Comparison of ENCODE assay signal across 25 mouse cellular contexts in genomic region chr1:121531439-121531838, GRCm38 (mm10). TPM values are rescaled to one million over a fixed set of nuclear protein-coding genes. Genes with fewer than 3 reads are reported as not detected.
A peak's percentile ranks its signal among the peaks of the same experiment; 100 is the strongest.
DNase-seq lines count a peak whose midpoint lies in the region; ATAC-seq and TF ChIP-seq lines count a peak whose summit lies in the region.
"Had no signal": no experiment of that assay in that cellular context is flagged by ENCODE, and none has a peak within 500 bp of the region (broad histone marks: within the 10 kb centered on the region; RNA-seq: fewer than 3 reads in every experiment).

No protein-coding gene starts in this region.

- 0 out of 2 replicates have a peak, but pooled peaks have one; percentile 9 for ATAC-seq in midbrain, embryonic 16.5 days
- no peak for ATAC-seq in midbrain, embryonic 14.5 days (ENCODE audit: low FRiP score, low TSS enrichment)
- no peak for ATAC-seq in liver, postnatal 0 days
- ATAC-seq: activated CD4-positive, CD25-positive, alpha-beta regulatory T cell, adult 4 months; CD4-positive, CD25-positive, alpha-beta regulatory T cell, adult 4 months; Patski had no signal

- no peaks in the 10 kb centered on the region for H3K79me2 ChIP-seq in MEL (ENCODE audit: control insufficient read depth, insufficient read depth, low read length, poor library complexity)

- no peak for TF ChIP-seq POLR2A in MEL (IDR thresholded peaks at IDR 0.05; ENCODE audit: control insufficient read depth in 1 of 2, insufficient read depth in 1 of 2, low read depth in 1 of 2, low read length in 2 of 2, poor library complexity in 1 of 2)

- H3K27ac ChIP-seq in midbrain, embryonic 16.5 days (ENCODE audit: low read length) = no peak overlapping the region
- H3K27ac ChIP-seq in midbrain, embryonic 14.5 days (replicated peaks; ENCODE audit: low read depth, low read length) = no peak overlapping the region
- no peak overlapping the region for H3K27ac ChIP-seq in MEL (ENCODE audit: control insufficient read depth, low read depth, low read length)
- H3K27ac ChIP-seq in liver, postnatal 0 days (ENCODE audit: low read depth) = no peak overlapping the region

- TF ChIP-seq EP300 in MEL (IDR thresholded peaks at IDR 0.05; ENCODE audit: low read depth in 1 of 2, low read length in 2 of 2) = peak in 1 of 2 experiments; percentile 63; a peak in 1 of 4 replicates
- no peak for TF ChIP-seq EP300 in liver, postnatal 0 days (IDR thresholded peaks at IDR 0.05; ENCODE audit: low read depth)

- WGBS in midbrain, embryonic 16.5 days = 75% methylated on average over 7 of the region's 7 CpGs
- WGBS in midbrain, embryonic 14.5 days = 74% methylated on average over 7 of the region's 7 CpGs
- WGBS in liver, postnatal 0 days (ENCODE audit: insufficient replicate concordance) = 49% methylated on average over 7 of the region's 7 CpGs

- TF ChIP-seq RAD21 in MEL (IDR thresholded peaks at IDR 0.05; ENCODE audit: low read depth, low read length) = no peak

- no peak overlapping the region for H3K4me2 ChIP-seq in midbrain, embryonic 16.5 days (ENCODE audit: low read length)
- H3K4me2 ChIP-seq in midbrain, embryonic 14.5 days (ENCODE audit: low read length) = no peak overlapping the region
- H3K4me2 ChIP-seq in liver, postnatal 0 days (ENCODE audit: low read depth, low read length) = no peak overlapping the region

- no peaks in the 10 kb centered on the region for H3K36me3 ChIP-seq in midbrain, embryonic 16.5 days (ENCODE audit: control insufficient read depth, insufficient read depth, low read length)
- H3K36me3 ChIP-seq in midbrain, embryonic 14.5 days (ENCODE audit: control insufficient read depth, insufficient read depth, low read length) = no peaks in the 10 kb centered on the region
- peaks cover 0 to 2% of the 10 kb centered on the region in 2 experiments; a peak in 1 of 4 replicates for H3K36me3 ChIP-seq in MEL (ENCODE audit: control insufficient read depth in 1 of 2, insufficient read depth in 2 of 2, low read length in 2 of 2)
- no peaks in the 10 kb centered on the region for H3K36me3 ChIP-seq in liver, postnatal 0 days (replicated peaks; ENCODE audit: insufficient read depth, low read length)
- H3K36me3 ChIP-seq: G1E had no signal

- peaks cover 3% of the 10 kb centered on the region; the same call in 1 of the 2 replicates for H3K4me1 ChIP-seq in midbrain, embryonic 16.5 days (ENCODE audit: control insufficient read depth, insufficient read depth, low read length)
- H3K4me1 ChIP-seq in midbrain, embryonic 14.5 days (ENCODE audit: control insufficient read depth, insufficient read depth, low read length) = peaks cover 12% of the 10 kb centered on the region
- H3K4me1 ChIP-seq in MEL (ENCODE audit: control insufficient read depth in 1 of 2, insufficient read depth in 2 of 2, low read length in 2 of 2) = no peaks in the 10 kb centered on the region
- no peaks in the 10 kb centered on the region for H3K4me1 ChIP-seq in liver, postnatal 0 days (ENCODE audit: insufficient read depth)

- peak; percentile 53 for DNase-seq in heart, adult 11 months
- no peak for DNase-seq in heart, adult 18-20 months
- no peak for DNase-seq in midbrain, embryonic 14.5 days
- peak; percentile 21 for DNase-seq in MEL (ENCODE audit: low read depth, low spot score)
- DNase-seq in liver, postnatal 0 days = no peak
- DNase-seq: adrenal gland, adult 2 months; adrenal gland, adult 8-10 months; adrenal gland, postnatal 10 days; adrenal gland, postnatal 14 days; adrenal gland, postnatal 25 days; adrenal gland, postnatal 36 days; B cell, adult 2 months; cerebellum, adult 11 months; cerebellum, adult 11-12 months; cerebellum, adult 18-20 months; cerebellum, adult 2 months had no signal

- H3K27me3 ChIP-seq in midbrain, embryonic 16.5 days (ENCODE audit: control insufficient read depth, insufficient read depth, low read depth, low read length) = peaks cover 21% of the 10 kb centered on the region
- H3K27me3 ChIP-seq in midbrain, embryonic 14.5 days (ENCODE audit: control insufficient read depth, insufficient read depth, low read length) = peaks cover 20% of the 10 kb centered on the region
- H3K27me3 ChIP-seq in MEL (ENCODE audit: control insufficient read depth in 1 of 2, insufficient read depth in 2 of 2, low read length in 2 of 2) = peaks cover 0 to 2% of the 10 kb centered on the region in 2 experiments; a peak in 2 of 4 replicates
- peaks cover 14% of the 10 kb centered on the region for H3K27me3 ChIP-seq in liver, postnatal 0 days (ENCODE audit: insufficient read depth, low read length)
- H3K27me3 ChIP-seq: CH12.LX had no signal

- H3K9me3 ChIP-seq in midbrain, embryonic 16.5 days (replicated peaks; ENCODE audit: control insufficient read depth, low read length, poor library complexity, severe bottlenecking) = no peaks in the 10 kb centered on the region
- no peaks in the 10 kb centered on the region for H3K9me3 ChIP-seq in midbrain, embryonic 14.5 days (ENCODE audit: control insufficient read depth, low read length)
- H3K9me3 ChIP-seq in MEL (replicated peaks; ENCODE audit: insufficient read depth, low read length) = no peaks in the 10 kb centered on the region
- H3K9me3 ChIP-seq in liver, postnatal 0 days (ENCODE audit: low read length) = no peaks in the 10 kb centered on the region

- no peak overlapping the region for H3K9ac ChIP-seq in midbrain, embryonic 16.5 days (ENCODE audit: low read depth, low read length)
- no peak overlapping the region for H3K9ac ChIP-seq in midbrain, embryonic 14.5 days (replicated peaks; ENCODE audit: low read length)
- H3K9ac ChIP-seq in MEL (ENCODE audit: control insufficient read depth, low read depth, low read length, poor library complexity, severe bottlenecking) = no peak overlapping the region
- H3K9ac ChIP-seq in liver, postnatal 0 days (replicated peaks) = no peak overlapping the region

- H3K4me3 ChIP-seq in midbrain, embryonic 16.5 days (ENCODE audit: low read depth, low read length) = no peak overlapping the region
- H3K4me3 ChIP-seq in midbrain, embryonic 14.5 days (replicated peaks; ENCODE audit: low read depth, low read length) = no peak overlapping the region
- no peak overlapping the region for H3K4me3 ChIP-seq in MEL (ENCODE audit: control insufficient read depth in 1 of 2, insufficient read depth in 1 of 2, low read depth in 2 of 2, low read length in 2 of 2)
- no peak overlapping the region for H3K4me3 ChIP-seq in liver, postnatal 0 days (ENCODE audit: low read depth, low read length)

- TF ChIP-seq CTCF in MEL (IDR thresholded peaks at IDR 0.05 in 2 of 3, conservative IDR thresholded peaks at IDR 0.05 in 1 of 3; ENCODE audit: control insufficient read depth in 1 of 3, insufficient read depth in 1 of 3, low read depth in 2 of 3, low read length in 3 of 3, poor library complexity in 1 of 3, severe bottlenecking in 1 of 3) = peak in 1 of 3 experiments; percentile 14; a peak in 1 of 6 replicates
- no peak for TF ChIP-seq CTCF in liver, postnatal 0 days (IDR thresholded peaks at IDR 0.05; ENCODE audit: low read depth)

TF ChIP-seq in MEL, 35 proteins besides CTCF, POLR2A, EP300 and RAD21 (continues in another document):
- TF ChIP-seq POLR2AphosphoS2 (IDR thresholded peaks at IDR 0.05; ENCODE audit: low read length) = no peak
- no peak for TF ChIP-seq UBTF (IDR thresholded peaks at IDR 0.05; ENCODE audit: borderline replicate concordance, insufficient read depth, low read depth, low read length)
- TF ChIP-seq USF2 (IDR thresholded peaks at IDR 0.05; ENCODE audit: borderline replicate concordance in 1 of 2, insufficient read depth in 1 of 2, low read depth in 1 of 2, low read length in 2 of 2) = no peak
- TF ChIP-seq ZMIZ1 (IDR thresholded peaks at IDR 0.05; ENCODE audit: low read depth, low read length) = no peak
- TF ChIP-seq GABPA (IDR thresholded peaks at IDR 0.05; ENCODE audit: low read depth, low read length) = no peak
- peak; percentile 65; the same call in 1 of the 2 replicates for TF ChIP-seq BHLHE40 (IDR thresholded peaks at IDR 0.05; ENCODE audit: borderline replicate concordance, low read depth, low read length)
- no peak for TF ChIP-seq ZC3H11A (IDR thresholded peaks at IDR 0.05; ENCODE audit: low read depth, low read length)
- no peak for TF ChIP-seq E2F4 (IDR thresholded peaks at IDR 0.05; ENCODE audit: borderline replicate concordance, low read depth, low read length)
- no peak for TF ChIP-seq CHD1 (IDR thresholded peaks at IDR 0.05; ENCODE audit: low read depth, low read length)
- no peak for TF ChIP-seq POLR2AphosphoS5 (IDR thresholded peaks at IDR 0.05; ENCODE audit: borderline replicate concordance, low read depth, low read length)
- TF ChIP-seq MYB (IDR thresholded peaks at IDR 0.05; ENCODE audit: low read depth, low read length) = no peak
- no peak for TF ChIP-seq NELFE (IDR thresholded peaks at IDR 0.05; ENCODE audit: low read depth, low read length)
- TF ChIP-seq MXI1 (IDR thresholded peaks at IDR 0.05; ENCODE audit: low read depth, low read length) = no peak
- no peak for TF ChIP-seq KAT2A (conservative IDR thresholded peaks at IDR 0.05; ENCODE audit: low read depth, low read length)
- no peak for TF ChIP-seq NRF1 (IDR thresholded peaks at IDR 0.05; ENCODE audit: insufficient read depth, low read depth, low read length, poor library complexity, severe bottlenecking)
- no peak for TF ChIP-seq ELF1 (IDR thresholded peaks at IDR 0.05; ENCODE audit: low read depth, low read length)
- no peak for TF ChIP-seq MEF2A (IDR thresholded peaks at IDR 0.05; ENCODE audit: extremely low read depth, insufficient replicate concordance, low read depth, low read length, poor library complexity, severe bottlenecking)
- 0 out of 2 replicates have a peak, but pooled peaks have one; percentile 12 for TF ChIP-seq ETS1 (IDR thresholded peaks at IDR 0.05; ENCODE audit: low read depth, low read length)

RNA-seq across cellular contexts. Expression of gene Htr5b, which starts 3.2 kb away (rescaled TPM):
- total RNA-seq in heart, adult 18-20 months (2021) = not detected
- polyA plus RNA-seq in midbrain, embryonic 16.5 days (2015; fragmentation: Nextera tagmentation; extraction: Ambion mirVana) = 2.6 and 2.9 TPM in 2 replicates
- 1.3 and 2.0 TPM in 2 replicates for polyA plus RNA-seq in midbrain, embryonic 14.5 days (2014; fragmentation: Nextera tagmentation; extraction: Ambion mirVana)
- not detected in 2 replicates for total RNA-seq in MEL (2012; rRNA removed)
- not detected for polyA plus RNA-seq in MEL (2012; ENCODE audit: insufficient read depth in 1 of 2, insufficient read length in 2 of 2, low read depth in 1 of 2, low replicate concordance in 2 of 2, missing spikeins in 1 of 2)
- polyA plus RNA-seq in liver, postnatal 0 days (2015; fragmentation: Nextera tagmentation; extraction: Ambion mirVana) = not detected in 2 replicates
- total RNA-seq: adrenal gland, adult 18-20 months; adrenal gland, adult 2 months; adrenal gland, adult 8-10 months; adrenal gland, postnatal 10 days; adrenal gland, postnatal 14 days; adrenal gland, postnatal 25 days; adrenal gland, postnatal 36 days; adrenal gland, postnatal 4 days; CH12.LX had no signal
- polyA plus RNA-seq: activated CD4-positive, CD25-positive, alpha-beta regulatory T cell, adult 4 months; adrenal gland, adult 2 months; C2C12; G1E; Patski had no signal

RNA-seq across cellular contexts. Expression of gene Ddx18, which starts 36.4 kb away (rescaled TPM):
- 10 to 100 TPM; 19.4 to 20.1 TPM for total RNA-seq in heart, adult 18-20 months (2021)
- polyA plus RNA-seq in midbrain, embryonic 16.5 days (2015; fragmentation: Nextera tagmentation; extraction: Ambion mirVana) = 29.9 and 36.7 TPM in 2 replicates
- polyA plus RNA-seq in midbrain, embryonic 14.5 days (2014; fragmentation: Nextera tagmentation; extraction: Ambion mirVana) = 41.5 and 43.2 TPM in 2 replicates
- total RNA-seq in MEL (2012; rRNA removed) = 119 and 125 TPM in 2 replicates
- 100 to 1,000 TPM in 1 of 2 experiments, not detected in 1; 185 TPM for polyA plus RNA-seq in MEL (2012; ENCODE audit: insufficient read depth in 1 of 2, insufficient read length in 2 of 2, low read depth in 1 of 2, low replicate concordance in 2 of 2, missing spikeins in 1 of 2)
- polyA plus RNA-seq in liver, postnatal 0 days (2015; fragmentation: Nextera tagmentation; extraction: Ambion mirVana) = 27.1 and 29.0 TPM in 2 replicates

Comparison
In these comparisons a context has a peak if more than half of its experiments do, and no peak if none do; other contexts are left out.
1. DNase-seq: peak in heart, adult 11 months (single experiment) and MEL (single experiment); none in heart, adult 18-20 months (0 of 2), midbrain, embryonic 14.5 days (single experiment) and liver, postnatal 0 days (single experiment).